Mouse (Mus musculus) myocyte (in vitro differentiated cells): ENCODE results near the gene Ndufb10.

ENCODE experiments used
- CEBPB ChIP-seq: IDR thresholded peaks from 2 replicates; pipeline ENCODE4 v1.6.1; 2011; ENCODE audit warnings: mild to moderate bottlenecking, moderate library complexity; ENCODE audit not compliant: poor library complexity, insufficient read depth, severe bottlenecking
- MYOD1 ChIP-seq, 3 experiments: IDR thresholded peaks; one replicate each; pipeline ENCODE4 v1.6.1; 2011; ENCODE audit warnings: control low read depth in 2 of 3, low read depth in 2 of 3, mild to moderate bottlenecking in 2 of 3, moderate library complexity in 1 of 3; ENCODE audit not compliant: insufficient read length in 2 of 3, control insufficient read depth in 1 of 3
- POLR2A ChIP-seq: IDR thresholded peaks from one replicate; pipeline ENCODE4 v1.6.1; 2011; ENCODE audit warnings: low read depth, mild to moderate bottlenecking, control low read depth, moderate library complexity; ENCODE audit not compliant: insufficient read length
- SRF ChIP-seq: IDR thresholded peaks from one replicate; pipeline ENCODE4 v1.6.1; 2011; ENCODE audit warnings: low read depth; ENCODE audit not compliant: control insufficient read depth, insufficient read length

GRCm38 (mm10) chr17:24745526-24746497 lies 21.5 kb upstream of the Ndufb10 start:
- TF ChIP-seq POLR2A (no peak), CEBPB (no peak), SRF (no peak), MYOD1 (IDR thresholded peaks at IDR 0.05; ENCODE audit: control insufficient read depth in 1 of 3, insufficient read length in 2 of 3, low read depth in 2 of 3) (peak in 1 of 3 experiments; percentile 40)
